Mouse (Mus musculus): ENCODE data around the gene Smco4.

The Smco4 gene

GRCm38 (mm10) chr9:15493235-15493924 is at the start of gene Smco4:
Gene Smco4, plus strand, starts transcription at chr9:15493432.
- in situ Hi-C loops (cut with MseI, MboI), result loop anchor here in 1 of 2 experiments (10.0 kb wide), 1 partner anchor 191 kb away; no protein-coding TSS in a partner anchor

DNA sequence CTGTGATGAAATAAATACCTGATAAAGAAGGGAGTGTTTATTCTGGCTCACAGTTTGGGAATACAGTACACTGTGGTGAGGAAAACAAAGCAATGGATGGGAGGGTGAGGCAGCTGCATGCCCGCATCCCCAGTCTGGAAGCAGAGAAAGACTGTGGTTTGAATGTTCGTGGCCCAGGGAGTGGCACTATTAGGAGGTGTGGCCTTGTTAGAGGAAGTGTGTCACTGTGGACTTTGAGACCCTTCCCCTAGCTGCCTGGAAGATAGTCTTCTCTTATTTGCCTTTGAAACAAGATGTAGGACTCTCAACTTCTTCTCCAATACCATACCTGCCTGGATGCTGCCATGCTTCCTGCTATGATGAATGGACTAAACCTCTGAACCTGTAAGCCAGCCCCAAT is 45.8 kb upstream of the Smco4 start:
- in situ Hi-C loops (cut with MseI, MboI), result no loop called here

DNA sequence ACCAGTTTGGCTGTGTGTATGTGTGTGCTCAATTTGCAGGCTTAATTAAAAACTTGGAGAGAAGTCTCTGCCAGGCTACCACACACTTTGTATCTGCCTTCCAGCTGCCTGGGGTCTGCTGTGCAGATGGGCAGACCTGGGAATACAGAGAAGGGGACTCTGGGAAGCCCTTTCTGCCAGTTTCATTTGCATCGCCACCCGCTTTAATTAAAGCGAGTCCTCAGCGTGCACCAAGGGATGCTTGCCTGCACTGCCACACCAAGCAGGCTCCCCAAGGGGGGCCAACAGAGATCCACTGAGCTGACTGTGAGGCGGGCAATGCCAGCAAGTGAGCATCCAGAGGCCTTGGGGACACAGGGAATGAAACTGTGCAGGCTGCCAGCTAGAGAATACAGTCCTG is 42.3 kb upstream of the Smco4 start:
- in situ Hi-C loops (cut with MseI, MboI), result no loop called here

- in situ Hi-C loops (cut with MseI, MboI), result no loop called here
Observed at GRCm38 (mm10) chr9:15472256-15472655, 21.0 kb upstream of the Smco4 start.

DNA sequence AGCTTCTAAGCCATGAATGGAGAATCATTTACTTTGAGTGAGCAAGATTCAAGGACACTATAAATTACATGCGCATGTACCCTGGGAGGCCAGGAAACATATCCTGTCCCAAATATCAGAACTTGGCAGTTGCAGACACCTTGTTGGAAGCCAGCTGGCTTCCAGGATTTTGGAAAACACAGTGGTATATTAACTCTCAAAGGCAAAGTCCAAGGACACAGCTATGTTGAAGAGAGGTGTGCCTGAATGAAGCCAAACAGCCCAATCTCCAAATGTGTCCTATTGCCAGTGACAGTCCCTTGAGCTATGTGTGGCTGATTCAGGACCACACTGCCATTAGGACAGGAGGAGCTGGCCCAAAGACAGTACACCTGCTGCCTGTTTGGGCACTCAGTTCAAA is 20.0 kb upstream of the Smco4 start:
- in situ Hi-C loops (cut with MseI, MboI), result no loop called here

DNA sequence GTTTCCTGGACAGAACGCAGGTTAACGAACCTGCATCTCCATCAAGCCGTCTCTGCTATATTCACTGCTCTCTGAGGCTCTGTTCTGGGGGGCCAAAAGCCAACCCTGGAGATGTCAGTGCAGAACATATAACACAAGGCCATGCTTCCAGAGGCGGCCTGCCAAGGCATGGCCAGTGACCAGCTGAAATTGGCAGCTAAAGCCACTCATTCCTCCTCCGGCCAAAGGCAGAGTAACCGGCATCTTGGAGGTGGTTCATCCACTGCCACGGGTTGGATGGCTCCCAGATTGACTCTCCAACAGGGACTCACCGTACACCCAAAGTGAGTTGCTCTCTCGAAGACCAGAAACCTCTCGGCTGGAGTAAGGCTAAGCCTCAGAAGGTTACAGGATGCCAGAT is 15.7 kb upstream of the Smco4 start:
- in situ Hi-C loops (cut with MseI, MboI), result no loop called here

DNA sequence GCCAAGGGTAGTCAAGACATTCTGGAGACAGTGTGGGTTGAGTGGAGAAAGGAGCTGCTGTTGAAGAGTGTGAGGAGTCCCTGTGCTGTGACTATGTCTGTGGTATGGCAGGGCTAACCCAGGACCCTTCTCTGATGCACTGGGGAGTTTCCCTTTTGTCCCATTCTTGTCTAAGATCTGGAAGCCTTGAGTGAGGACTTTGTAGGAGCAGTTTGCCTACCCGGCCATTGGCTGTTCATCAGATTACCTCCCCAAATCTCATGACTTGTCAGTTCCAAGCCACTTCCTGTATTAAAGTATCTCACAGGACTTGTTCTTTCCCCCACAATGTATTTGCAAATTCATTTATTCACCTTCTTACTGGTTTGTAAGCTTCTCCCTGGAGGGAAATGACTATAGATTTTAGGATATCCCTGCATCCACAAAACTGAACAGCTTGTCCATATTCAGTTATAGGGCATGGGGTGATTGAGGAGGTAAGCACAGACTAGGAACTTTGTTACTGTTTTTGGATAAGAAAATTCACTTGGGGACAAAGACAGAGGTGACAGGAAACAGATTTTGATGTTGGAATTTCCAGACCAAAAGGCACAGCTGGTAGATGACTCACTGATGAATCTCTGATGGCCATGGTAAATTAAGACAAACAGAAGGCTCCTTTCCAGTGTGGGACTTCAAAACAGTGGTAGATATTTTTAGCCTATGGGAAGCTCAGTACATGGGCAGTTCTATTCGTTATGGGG is 5.4 kb upstream of the Smco4 start:
- in situ Hi-C loops (cut with MseI, MboI), result no loop called here

- in situ Hi-C loops (cut with MseI, MboI), result no loop called here
Observed at GRCm38 (mm10) chr9:15489293-15489692, 3.9 kb upstream of the Smco4 start.

GRCm38 (mm10) chr9:15490331-15491100 is 2.7 kb upstream of the Smco4 start:
- in situ Hi-C loops (cut with MseI, MboI), result loop anchor here in 1 of 2 experiments (10.0 kb wide), 1 partner anchor 194 kb away; no protein-coding TSS in a partner anchor

DNA sequence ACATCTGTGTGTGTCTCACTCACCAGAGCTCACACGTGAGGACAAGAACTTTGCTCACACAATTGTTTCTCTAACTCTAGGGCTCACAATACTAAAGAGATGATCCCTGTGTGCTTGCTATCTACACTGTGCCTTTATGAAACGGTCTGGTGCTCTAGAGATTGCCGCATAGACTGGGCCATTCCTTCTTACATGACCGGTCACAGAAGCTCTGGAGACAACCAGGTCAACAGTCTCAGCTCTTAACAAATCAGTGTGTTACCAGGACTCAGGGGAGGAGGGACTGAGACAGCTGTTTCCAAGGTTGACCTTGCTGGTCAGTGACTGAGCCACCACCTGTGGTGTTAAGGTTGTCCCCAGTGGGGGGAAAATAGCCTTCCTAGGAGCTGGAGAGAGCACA is 1.5 kb upstream of the Smco4 start:
- in situ Hi-C loops (cut with MseI, MboI), result loop anchor here in 1 of 2 experiments (10.0 kb wide), 1 partner anchor 193 kb away; no protein-coding TSS in a partner anchor

- in situ Hi-C loops (cut with MseI, MboI), result loop anchor here in 1 of 2 experiments (10.0 kb wide), 1 partner anchor 192 kb away; no protein-coding TSS in a partner anchor
Observed at GRCm38 (mm10) chr9:15492401-15492800, 831 bp upstream of the Smco4 start.

DNA sequence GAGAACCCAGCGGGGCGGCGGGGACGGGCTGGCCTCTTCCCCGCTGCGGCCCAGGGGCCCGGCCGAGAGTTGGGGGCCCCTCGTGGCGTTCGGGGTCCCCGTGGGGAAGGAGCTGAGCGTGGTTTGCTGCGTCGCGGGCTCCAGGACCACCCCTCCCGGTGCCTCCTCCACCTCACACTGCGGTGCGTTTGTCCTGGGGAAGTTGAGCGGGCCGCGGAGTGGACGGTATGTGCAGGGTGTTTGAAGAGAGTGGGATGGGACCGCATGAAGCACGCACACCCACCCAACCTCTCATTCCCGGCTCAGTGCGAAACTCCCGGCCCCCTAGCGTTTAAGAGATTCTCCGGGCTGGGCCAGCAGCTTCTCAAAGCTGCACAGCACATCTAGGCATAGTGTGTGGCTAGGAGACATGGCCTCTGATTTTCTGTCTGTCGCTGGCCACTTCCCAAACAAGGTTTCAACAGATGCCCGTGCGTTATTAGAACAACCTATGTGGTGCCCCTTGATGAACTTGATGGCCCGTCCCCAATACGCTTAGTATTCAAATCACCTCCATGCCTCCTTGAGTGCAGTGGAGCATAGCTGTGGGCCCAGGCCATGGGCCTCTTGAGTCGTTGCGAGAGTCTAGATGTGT is 810 bp downstream of the Smco4 start:
- in situ Hi-C loops (cut with MseI, MboI), result loop anchor here in 1 of 2 experiments (10.0 kb wide), 1 partner anchor 191 kb away; no protein-coding TSS in a partner anchor

GRCm38 (mm10) chr9:15495281-15495680 is 2.0 kb downstream of the Smco4 start:
- in situ Hi-C loops (cut with MseI, MboI), result loop anchor here in 1 of 2 experiments (10.0 kb wide), 1 partner anchor 190 kb away; no protein-coding TSS in a partner anchor

DNA sequence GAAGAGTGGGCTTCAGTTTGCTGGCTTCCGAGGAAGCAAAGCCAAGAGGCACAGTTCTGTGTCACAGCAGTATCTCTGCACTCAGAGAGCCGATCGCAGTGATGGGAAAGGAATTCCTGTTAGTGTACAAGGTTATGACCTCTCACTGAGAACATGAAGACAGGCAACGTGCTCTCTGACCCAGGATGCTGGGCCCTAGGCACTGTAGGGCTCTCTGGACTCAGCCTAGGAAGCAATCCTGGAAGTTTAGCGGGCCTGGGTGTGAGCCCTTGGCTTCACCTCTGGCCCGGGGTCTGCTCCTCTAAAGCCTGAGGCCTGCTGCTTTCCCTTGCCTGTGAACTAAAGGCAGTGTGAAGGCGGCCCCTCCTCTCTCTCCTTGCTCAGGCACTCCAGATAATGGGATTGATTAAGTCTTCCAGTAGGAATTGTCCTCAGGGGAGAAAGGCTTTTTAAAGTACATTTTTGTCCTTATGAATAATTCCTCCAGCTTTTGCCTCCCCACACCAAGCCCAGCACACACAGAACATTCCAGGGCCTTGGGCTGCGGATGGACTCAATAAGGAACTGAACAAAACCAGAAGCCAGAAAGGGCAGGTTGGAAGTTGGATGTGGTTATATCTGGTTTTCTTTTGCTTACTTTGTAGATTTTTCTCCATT is 2.8 kb downstream of the Smco4 start:
- in situ Hi-C loops (cut with MseI, MboI), result loop anchor here in 1 of 2 experiments (10.0 kb wide), 1 partner anchor 189 kb away; no protein-coding TSS in a partner anchor

- in situ Hi-C loops (cut with MseI, MboI), result no loop called here
Observed at GRCm38 (mm10) chr9:15500025-15500424, 6.8 kb downstream of the Smco4 start.

DNA sequence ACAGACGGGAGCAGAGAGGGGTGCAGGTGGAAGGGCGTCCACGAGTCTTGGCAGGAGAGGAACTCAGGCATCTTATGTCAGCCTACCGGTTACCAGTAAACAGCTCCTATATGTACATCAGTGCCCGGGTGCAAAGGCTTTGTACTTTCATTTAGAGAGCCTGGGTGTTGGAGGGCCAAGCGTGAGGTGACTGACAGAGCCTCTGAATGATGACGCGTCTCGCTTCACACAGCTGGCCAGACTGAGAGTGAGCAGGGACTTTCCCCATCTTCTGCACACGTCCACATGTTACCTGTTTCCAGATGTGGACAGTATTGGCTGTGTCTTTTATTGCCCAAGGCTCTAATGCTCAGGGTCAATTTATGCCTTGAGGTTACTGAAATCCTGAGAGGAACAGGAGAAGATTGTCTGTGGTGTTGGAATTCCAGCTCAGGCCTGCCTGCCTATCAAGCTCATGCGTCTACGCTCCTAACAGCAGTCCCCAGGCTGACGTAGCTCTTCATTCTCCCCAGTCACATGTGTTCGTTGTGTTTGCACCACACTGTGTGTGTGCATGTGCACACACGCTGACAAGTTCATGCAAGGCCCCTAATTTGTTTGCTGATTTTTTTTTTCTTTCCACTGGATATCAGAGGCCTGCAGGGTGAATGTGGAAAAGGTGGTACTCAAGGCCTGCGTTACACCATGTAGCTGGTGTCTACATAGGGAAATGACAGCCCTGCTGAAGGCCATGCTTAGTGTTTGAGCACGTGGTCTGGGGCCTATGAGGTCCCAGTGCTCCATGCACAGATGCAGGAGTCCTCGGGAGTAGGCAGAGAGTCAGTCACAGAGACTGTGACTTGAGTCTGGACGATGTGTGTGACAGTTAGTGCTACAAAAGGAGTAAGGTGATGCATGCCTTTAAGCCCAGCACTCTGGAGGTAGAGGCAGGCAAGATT is 8.4 kb downstream of the Smco4 start:
- in situ Hi-C loops (cut with MseI, MboI), result no loop called here

DNA sequence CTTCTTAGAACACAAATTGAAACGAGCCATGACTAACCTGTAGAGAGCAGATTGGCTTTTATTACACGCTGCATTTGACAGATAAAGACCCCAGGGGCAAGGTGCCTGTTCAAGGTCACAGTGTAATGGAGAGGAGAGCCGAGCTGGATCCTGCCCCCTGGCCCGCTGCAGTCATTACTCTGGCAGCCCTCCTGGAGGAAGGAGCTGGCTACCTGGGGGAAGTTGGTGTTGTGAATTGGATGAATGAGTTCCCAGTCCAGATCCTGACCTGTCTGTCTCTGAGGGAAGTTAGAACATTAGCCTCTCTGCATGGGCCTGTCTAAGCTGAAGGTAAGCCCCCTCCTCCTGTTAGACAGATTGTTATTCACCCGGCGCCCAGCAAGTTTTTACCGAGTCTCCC is 9.2 kb downstream of the Smco4 start:
- in situ Hi-C loops (cut with MseI, MboI), result no loop called here

GRCm38 (mm10) chr9:15503307-15503706 is 10.1 kb downstream of the Smco4 start:
- in situ Hi-C loops (cut with MseI, MboI), result no loop called here

DNA sequence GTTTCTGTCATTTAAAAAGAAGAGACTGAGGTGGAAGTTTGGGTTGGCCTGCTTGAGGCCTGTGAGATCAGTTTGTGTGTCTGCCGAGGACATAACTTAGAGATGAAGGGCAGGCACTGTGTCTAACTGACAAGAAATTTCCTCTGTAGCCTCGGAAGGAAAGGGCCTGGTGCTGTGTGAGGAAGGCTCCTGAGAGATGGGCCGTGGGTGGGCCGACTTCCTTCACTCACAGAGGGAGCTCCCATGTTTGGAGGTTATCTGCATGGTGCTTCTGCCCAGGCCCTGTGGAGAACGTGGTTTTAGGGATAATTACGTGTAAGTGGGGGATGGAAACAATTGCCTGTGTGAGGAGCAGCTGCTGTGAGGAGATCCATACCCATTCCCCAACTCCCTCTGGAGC is 10.6 kb downstream of the Smco4 start:
- in situ Hi-C loops (cut with MseI, MboI), result no loop called here

GRCm38 (mm10) chr9:15505288-15505687 is 12.1 kb downstream of the Smco4 start:
- in situ Hi-C loops (cut with MseI, MboI), result no loop called here

Measured in mouse trophoblast stem cell (cell line).